Mouse (Mus musculus): ENCODE measurements around the gene Hba-a2. TPM values are rescaled to one million over a fixed set of nuclear protein-coding genes. Genes with fewer than 3 reads are reported as not detected.
"Not testable (repeated sequence)": the region's sequence is repeated elsewhere in the genome, so short reads cannot be mapped to it uniquely, and the experiment has no call there.

The Hba-a2 gene
- total and polyA plus RNA-seq, 2 experiments from 2014 or later = 1,214 to 2,070 TPM

- H3K27ac ChIP-seq (ENCODE audit: low read depth, low read length) = no peak overlapping the region
- H3K4me2 ChIP-seq (ENCODE audit: low read depth, low read length, poor library complexity, severe bottlenecking) = no peak overlapping the region
- no peak for TF ChIP-seq CTCF (IDR thresholded peaks at IDR 0.05)
- 91% methylated on average over 1 of the region's 1 CpGs for WGBS
- H3K36me3 ChIP-seq (ENCODE audit: insufficient read depth, low read length) = no peaks in the 10 kb centered on the region
- no peaks in the 10 kb centered on the region for H3K27me3 ChIP-seq (ENCODE audit: insufficient read depth, low read length)
- no peak for ATAC-seq (ENCODE audit: low FRiP score)
- H3K9me3 ChIP-seq (ENCODE audit: low read length) = no peaks in the 10 kb centered on the region
- no peaks in the 10 kb centered on the region for H3K4me1 ChIP-seq (ENCODE audit: insufficient read depth, low read length)
- no peak overlapping the region for H3K9ac ChIP-seq (replicated peaks; ENCODE audit: low read length, poor library complexity, severe bottlenecking)
- no peak for DNase-seq (ENCODE audit: low spot score)
- no peak overlapping the region for H3K4me3 ChIP-seq (ENCODE audit: low read depth, low read length)
These were observed 1.7 kb downstream of the Hba-a2 start for GRCm38 (mm10) chr11:32297866-32298531.

GRCm38 (mm10) chr11:32298532-32298918 lies 2.2 kb downstream of the Hba-a2 start:
- TF ChIP-seq CTCF (IDR thresholded peaks at IDR 0.05) = no peak
- H3K4me1 ChIP-seq (ENCODE audit: insufficient read depth, low read length) = no peaks in the 10 kb centered on the region
- 97% methylated on average over 2 of the region's 2 CpGs for WGBS
- H3K27me3 ChIP-seq (ENCODE audit: insufficient read depth, low read length) = no peaks in the 10 kb centered on the region
- ATAC-seq (ENCODE audit: low FRiP score) (no peak), DNase-seq (ENCODE audit: low spot score) (no peak)
- H3K4me2 ChIP-seq (ENCODE audit: low read depth, low read length, poor library complexity, severe bottlenecking) = no peak overlapping the region
- H3K27ac ChIP-seq (ENCODE audit: low read depth, low read length) = no peak overlapping the region
- no peak overlapping the region for H3K9ac ChIP-seq (replicated peaks; ENCODE audit: low read length, poor library complexity, severe bottlenecking)
- H3K4me3 ChIP-seq (ENCODE audit: low read depth, low read length) = no peak overlapping the region
- no peaks in the 10 kb centered on the region for H3K36me3 ChIP-seq (ENCODE audit: insufficient read depth, low read length)
- H3K9me3 ChIP-seq (ENCODE audit: low read length) = no peaks in the 10 kb centered on the region

- not testable (repeated sequence) for H3K4me1 ChIP-seq (ENCODE audit: insufficient read depth, low read length); H3K36me3 ChIP-seq (ENCODE audit: insufficient read depth, low read length); H3K9me3 ChIP-seq (ENCODE audit: low read length); H3K27me3 ChIP-seq (ENCODE audit: insufficient read depth, low read length); H3K9ac ChIP-seq (replicated peaks; ENCODE audit: low read length, poor library complexity, severe bottlenecking); H3K27ac ChIP-seq (ENCODE audit: low read depth, low read length)
- DNase-seq (ENCODE audit: low spot score) (peak; percentile 46), ATAC-seq (ENCODE audit: low FRiP score) (peak; percentile 61; the same call in 1 of the 2 replicates)
- WGBS = 11% methylated on average over 16 of the region's 16 CpGs
- peak; percentile 90 for TF ChIP-seq CTCF (IDR thresholded peaks at IDR 0.05)
- peak within 1 kb of the TSS; percentile 42; the same call in 1 of the 2 replicates for H3K4me2 ChIP-seq (ENCODE audit: low read depth, low read length, poor library complexity, severe bottlenecking)
- peak within 1 kb of the TSS; percentile 22 for H3K4me3 ChIP-seq (ENCODE audit: low read depth, low read length)
These were observed 3.6 kb downstream of the Hba-a2 start, which contains the start of gene Hbq1a for GRCm38 (mm10) chr11:32299865-32300264. TSS of gene Hbq1a (plus strand) at chr11:32300069.

GRCm38 (mm10) chr11:32300279-32301267 lies 4.3 kb downstream of the Hba-a2 start:
- peak; percentile 27 for DNase-seq (ENCODE audit: low spot score)
- Histone ChIP-seq H3K9me3 (ENCODE audit: low read length) (no peaks in the 10 kb centered on the region), H3K9ac (replicated peaks; ENCODE audit: low read length, poor library complexity, severe bottlenecking) (no peak overlapping the region), H3K27ac (ENCODE audit: low read depth, low read length) (no peak overlapping the region), H3K27me3 (ENCODE audit: insufficient read depth, low read length) (no peaks in the 10 kb centered on the region), H3K4me1 (ENCODE audit: insufficient read depth, low read length) (no peaks in the 10 kb centered on the region), H3K36me3 (ENCODE audit: insufficient read depth, low read length) (no peaks in the 10 kb centered on the region), H3K4me2 (ENCODE audit: low read depth, low read length, poor library complexity, severe bottlenecking) (peak overlapping the region; percentile 42; the same call in 1 of the 2 replicates), H3K4me3 (ENCODE audit: low read depth, low read length) (peak overlapping the region; percentile 22)
- TF ChIP-seq CTCF (IDR thresholded peaks at IDR 0.05) = no peak
- ATAC-seq (ENCODE audit: low FRiP score) = peak; percentile 12; the same call in 1 of the 2 replicates
- 55% methylated on average over 14 of the region's 17 CpGs for WGBS

GRCm38 (mm10) chr11:32301506-32301905 lies 5.2 kb downstream of the Hba-a2 start:
- Histone ChIP-seq H3K4me2 (ENCODE audit: low read depth, low read length, poor library complexity, severe bottlenecking) (no peak overlapping the region), H3K27me3 (ENCODE audit: insufficient read depth, low read length) (no peaks in the 10 kb centered on the region), H3K4me1 (ENCODE audit: insufficient read depth, low read length) (no peaks in the 10 kb centered on the region), H3K9ac (replicated peaks; ENCODE audit: low read length, poor library complexity, severe bottlenecking) (no peak overlapping the region), H3K9me3 (ENCODE audit: low read length) (no peaks in the 10 kb centered on the region), H3K4me3 (ENCODE audit: low read depth, low read length) (no peak overlapping the region), H3K36me3 (ENCODE audit: insufficient read depth, low read length) (no peaks in the 10 kb centered on the region), H3K27ac (ENCODE audit: low read depth, low read length) (no peak overlapping the region)
- no peak for TF ChIP-seq CTCF (IDR thresholded peaks at IDR 0.05)
- DNase-seq (ENCODE audit: low spot score) = no peak
- WGBS = 74% methylated on average over 1 of the region's 1 CpGs
- no peak for ATAC-seq (ENCODE audit: low FRiP score)

Data from midbrain, postnatal 0 days (tissue).